Mouse (Mus musculus) midbrain, embryonic 14.5 days (tissue): ENCODE measurements around the gene Jund. TPM values are rescaled to one million over a fixed set of nuclear protein-coding genes. Genes with fewer than 3 reads are reported as not detected.

Experiments
- ATAC-seq: fragments of 200-750 bp; cut with Nextera tagmentation; 2 replicates; pipeline ENCODE4 v1.8.0; 2017; ENCODE audit warnings: moderate number of reproducible peaks, moderate library complexity; ENCODE audit not compliant: low FRiP score, low TSS enrichment
- DNase-seq: peaks from one replicate; pipeline ENCODE4 v3.0.0-alpha.2; 2015
- H3K27ac ChIP-seq: fragments of 300-500 bp; sonication (generic); replicated peaks from 2 replicates; pipeline ENCODE4 v1.5.1; 2014; ENCODE audit warnings: mild to moderate bottlenecking, low read depth, low read length, moderate library complexity
- H3K27me3 ChIP-seq: fragments of 300-500 bp; sonication (generic); 2 replicates; pipeline ENCODE4 v1.6.1; 2014; ENCODE audit warnings: low read length, control low read depth, mixed read lengths; ENCODE audit not compliant: control insufficient read depth, insufficient read depth
- H3K36me3 ChIP-seq: fragments of 300-500 bp; sonication (generic); 2 replicates; pipeline ENCODE4 v1.6.1; 2014; ENCODE audit warnings: low read length, control low read depth; ENCODE audit not compliant: control insufficient read depth, insufficient read depth
- H3K4me1 ChIP-seq: fragments of 300-500 bp; sonication (generic); 2 replicates; pipeline ENCODE4 v1.6.1; 2014; ENCODE audit warnings: mild to moderate bottlenecking, antibody characterized with exemption, low read length, control low read depth; ENCODE audit not compliant: control insufficient read depth, insufficient read depth
- H3K4me2 ChIP-seq: fragments of 300-500 bp; sonication (generic); 2 replicates; pipeline ENCODE4 v1.6.1; 2014; ENCODE audit warnings: mild to moderate bottlenecking, low read length, moderate library complexity
- H3K4me3 ChIP-seq: fragments of 300-500 bp; sonication (generic); replicated peaks from 2 replicates; pipeline ENCODE4 v1.5.1; 2014; ENCODE audit warnings: low read depth, low read length
- H3K9ac ChIP-seq: fragments of 300-500 bp; sonication (generic); replicated peaks from 2 replicates; pipeline ENCODE4 v1.6.1; 2014; ENCODE audit warnings: mild to moderate bottlenecking, low read length, moderate library complexity
- H3K9me3 ChIP-seq: fragments of 300-500 bp; sonication (generic); 2 replicates; pipeline ENCODE4 v1.6.1; 2016; ENCODE audit warnings: low read length, control low read depth, mixed read lengths; ENCODE audit not compliant: control insufficient read depth
- WGBS: fragments of 180-500 bp; shearing (Covaris S2); extraction: QIAGEN DNeasy Blood & Tissue Kit; methylation state at CpG from one replicate; pipeline ENCODE4 v1.1.7; 2014; 5-methylcytosine and 5-hydroxymethylcytosine counted together
- polyA plus RNA-seq: library from polyadenylated mRNA; unstranded; fragments of >200 nt; fragmentation: Nextera tagmentation; extraction: Ambion mirVana; gene quantifications from 2 replicates; pipeline ENCODE4 v1.2.1, GENCODE M21; 2014

Gene Jund
- polyA plus RNA-seq, 1 experiment from 2014 or later = 119 TPM

GRCm38 (mm10) chr8:70737705-70738104, 39.0 kb downstream of the Jund start:
- ATAC-seq = no peak
- WGBS = 72% methylated on average over 5 of the region's 5 CpGs
- H3K27me3 ChIP-seq = peaks cover 6% of the 10 kb centered on the region; the same call in 1 of the 2 replicates

DNA sequence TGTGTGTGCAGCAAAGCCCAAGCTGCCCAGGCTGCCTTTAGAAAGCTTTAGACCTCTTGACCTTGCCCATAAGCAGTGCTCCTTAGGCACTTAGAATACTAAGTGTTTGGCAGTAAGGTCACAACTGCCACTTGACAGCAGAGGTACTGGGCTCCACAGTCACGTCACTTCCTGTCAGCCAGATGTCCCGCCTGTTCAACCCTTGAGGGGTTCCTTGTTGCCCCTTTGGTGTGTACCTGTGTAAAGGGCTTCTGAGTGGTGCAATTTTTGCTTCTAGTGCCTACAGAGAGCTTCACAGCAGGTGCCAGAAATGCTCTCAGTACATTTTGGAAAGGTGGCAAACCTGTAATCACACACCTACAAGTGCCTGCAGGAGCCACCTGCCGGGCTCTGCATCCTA, 39.5 kb downstream of the Jund start:
- DNase-seq = no peak
- H3K4me1 ChIP-seq = 0 out of 2 replicates have a peak, but pooled peaks cover under 1% of the 10 kb centered on the region
- no peak overlapping the region for H3K27ac ChIP-seq
- ATAC-seq = no peak
- H3K4me3 ChIP-seq = no peak overlapping the region
- WGBS = 75% methylated on average over 3 of the region's 3 CpGs
- no peaks in the 10 kb centered on the region for H3K36me3 ChIP-seq
- no peak overlapping the region for H3K4me2 ChIP-seq
- peaks cover 11% of the 10 kb centered on the region for H3K27me3 ChIP-seq
- no peak overlapping the region for H3K9ac ChIP-seq
- H3K9me3 ChIP-seq = no peaks in the 10 kb centered on the region

More at GRCm38 (mm10) chr8:70737705-70738104, 39.0 kb downstream of the Jund start:
- Histone ChIP-seq H3K9ac (no peak overlapping the region), H3K4me1 (no peaks in the 10 kb centered on the region), H3K36me3 (no peaks in the 10 kb centered on the region), H3K27ac (no peak overlapping the region), H3K4me2 (no peak overlapping the region), H3K9me3 (no peaks in the 10 kb centered on the region), H3K4me3 (no peak overlapping the region)
- DNase-seq = no peak

DNA sequence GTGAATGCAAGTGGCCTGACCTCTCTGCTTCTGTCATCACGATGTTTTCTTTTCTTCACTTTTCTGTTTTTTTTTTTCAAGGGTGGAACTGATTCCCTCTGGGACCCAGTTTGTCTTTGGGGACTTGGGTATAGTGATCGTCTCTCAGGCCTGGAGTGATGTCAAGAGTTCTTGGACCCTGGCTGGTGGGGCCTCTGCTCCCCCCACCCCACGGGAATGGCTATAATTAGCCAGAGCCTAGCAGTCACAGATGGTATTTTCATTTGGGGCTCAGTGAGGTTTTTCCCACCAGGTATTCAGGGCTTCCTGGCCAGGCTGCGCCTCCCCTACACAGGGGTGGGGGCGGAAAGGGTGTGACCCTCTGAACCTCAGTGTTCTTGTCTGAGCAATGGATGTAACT, 42.9 kb downstream of the Jund start:
- no peaks in the 10 kb centered on the region for H3K9me3 ChIP-seq
- H3K4me3 ChIP-seq = no peak overlapping the region
- H3K27me3 ChIP-seq = peaks cover 28% of the 10 kb centered on the region
- no peak overlapping the region for H3K27ac ChIP-seq
- WGBS = 67% methylated on average over 5 of the region's 5 CpGs
- no peak overlapping the region for H3K9ac ChIP-seq
- H3K4me2 ChIP-seq = no peak overlapping the region
- DNase-seq (no peak), ATAC-seq (peak; percentile 10; the same call in 1 of the 2 replicates)
- no peaks in the 10 kb centered on the region for H3K36me3 ChIP-seq
- H3K4me1 ChIP-seq = 0 out of 2 replicates have a peak, but pooled peaks cover 3% of the 10 kb centered on the region

DNA sequence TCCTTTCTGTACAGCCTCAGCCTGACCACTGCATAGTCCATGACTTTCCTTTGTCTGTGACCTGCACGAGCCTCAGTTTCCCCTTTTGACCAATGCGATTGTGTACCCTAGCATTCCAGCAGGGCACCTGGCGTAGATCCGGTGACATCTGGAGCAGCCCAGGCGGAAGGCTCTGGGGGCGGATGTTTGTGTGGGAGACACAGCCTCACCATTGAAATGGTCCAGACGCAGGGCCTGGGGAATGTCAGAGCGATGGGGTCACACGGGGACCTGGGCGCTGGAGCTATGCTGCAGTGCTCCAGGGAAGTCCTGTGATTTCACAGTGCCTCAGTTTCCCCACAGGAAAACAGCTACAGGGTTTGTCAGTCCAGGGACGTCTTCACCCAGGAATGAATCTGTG, 43.4 kb downstream of the Jund start:
- DNase-seq (no peak), ATAC-seq (0 out of 2 replicates have a peak, but pooled peaks have one; percentile 39)
- Histone ChIP-seq H3K9ac (no peak overlapping the region), H3K4me3 (no peak overlapping the region), H3K27me3 (peaks cover 28% of the 10 kb centered on the region), H3K36me3 (no peaks in the 10 kb centered on the region), H3K9me3 (no peaks in the 10 kb centered on the region), H3K4me2 (no peak overlapping the region), H3K4me1 (0 out of 2 replicates have a peak, but pooled peaks cover 3% of the 10 kb centered on the region), H3K27ac (no peak overlapping the region)
- WGBS = 81% methylated on average over 11 of the region's 11 CpGs

- 0 out of 2 replicates have a peak, but pooled peaks cover 3% of the 10 kb centered on the region for H3K4me1 ChIP-seq
- no peak overlapping the region for H3K27ac ChIP-seq
- H3K27me3 ChIP-seq = peaks cover 28% of the 10 kb centered on the region
- 2% methylated on average over 37 of the region's 38 CpGs for WGBS
- H3K9ac ChIP-seq = peak overlapping the region; percentile 18
- ATAC-seq (no peak), DNase-seq (no peak)
- H3K4me2 ChIP-seq = peak overlapping the region; percentile 52
- H3K9me3 ChIP-seq = no peaks in the 10 kb centered on the region
- H3K4me3 ChIP-seq = no peak overlapping the region; the same call in 1 of the 2 replicates
- no peaks in the 10 kb centered on the region for H3K36me3 ChIP-seq
These were observed 44.4 kb downstream of the Jund start for GRCm38 (mm10) chr8:70742981-70743655.

DNA sequence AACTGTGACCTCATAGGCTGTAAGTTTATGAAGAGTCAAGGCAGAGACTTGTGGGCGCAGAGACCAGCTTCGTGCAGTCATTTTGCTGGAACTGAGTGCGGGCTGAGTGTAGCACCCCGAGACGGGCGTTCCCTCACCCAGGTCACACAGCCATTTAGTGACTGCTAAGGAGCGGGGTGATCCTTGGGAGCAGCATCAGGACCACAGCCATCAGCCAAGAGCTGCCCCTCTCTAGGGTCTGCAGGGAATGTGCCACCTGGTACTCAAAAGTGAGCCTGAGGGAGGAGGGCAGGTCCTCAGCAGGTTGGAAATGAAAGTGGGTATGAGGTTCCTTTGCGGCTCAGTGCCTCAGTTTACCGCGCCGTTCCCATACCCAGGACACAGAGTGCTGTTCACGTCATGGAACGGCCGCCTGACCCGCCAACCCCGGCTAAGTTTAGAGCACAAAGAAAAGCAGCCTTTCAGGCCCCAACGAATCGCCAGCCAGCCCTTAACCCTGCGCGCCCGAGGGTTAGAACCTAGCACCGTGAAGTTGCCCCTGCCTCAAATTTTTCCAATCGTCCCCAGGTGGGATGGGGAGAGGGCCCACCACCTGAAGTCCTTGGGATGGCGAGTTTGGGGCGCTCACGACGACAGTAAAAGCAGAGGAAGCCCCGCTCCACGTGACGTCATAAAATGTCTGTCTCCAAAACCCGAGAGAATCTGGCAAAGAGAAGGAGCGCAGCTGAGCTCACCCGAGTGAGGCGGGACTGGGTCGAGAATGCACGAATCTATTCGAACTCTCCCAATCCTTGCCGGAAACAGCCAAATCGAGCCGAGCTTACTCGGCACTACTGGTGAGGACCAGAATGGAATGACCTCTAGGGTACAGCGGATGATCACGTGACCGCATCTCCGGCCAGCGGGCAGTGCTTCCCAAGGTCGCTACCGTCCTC, 45.2 kb downstream of the Jund start:
- Histone ChIP-seq H3K36me3 (no peaks in the 10 kb centered on the region), H3K27me3 (peaks cover 28% of the 10 kb centered on the region), H3K27ac (no peak overlapping the region), H3K9me3 (no peaks in the 10 kb centered on the region), H3K4me1 (0 out of 2 replicates have a peak, but pooled peaks cover 3% of the 10 kb centered on the region), H3K4me2 (peak overlapping the region; percentile 52), H3K9ac (peak overlapping the region; percentile 34), H3K4me3 (peak overlapping the region; percentile 29)
- DNase-seq = peak; percentile 60
- ATAC-seq = no peak; the same call in 1 of the 2 replicates
- WGBS = 6% methylated on average over 48 of the region's 48 CpGs

GRCm38 (mm10) chr8:70744806-70745205, 46.1 kb downstream of the Jund start:
- ATAC-seq (no peak), DNase-seq (no peak)
- 59% methylated on average over 11 of the region's 11 CpGs for WGBS
- no peak overlapping the region for H3K27ac ChIP-seq
- peak overlapping the region; percentile 52; the same call in 1 of the 2 replicates for H3K4me2 ChIP-seq
- H3K4me1 ChIP-seq = 0 out of 2 replicates have a peak, but pooled peaks cover 3% of the 10 kb centered on the region
- no peaks in the 10 kb centered on the region for H3K9me3 ChIP-seq
- peaks cover 28% of the 10 kb centered on the region for H3K27me3 ChIP-seq
- H3K4me3 ChIP-seq = no peak overlapping the region
- H3K9ac ChIP-seq = no peak overlapping the region
- H3K36me3 ChIP-seq = no peaks in the 10 kb centered on the region

GRCm38 (mm10) chr8:70745691-70746220, 47.0 kb downstream of the Jund start:
- ATAC-seq (no peak), DNase-seq (no peak)
- no peak overlapping the region for H3K4me3 ChIP-seq
- H3K36me3 ChIP-seq = no peaks in the 10 kb centered on the region
- no peaks in the 10 kb centered on the region for H3K9me3 ChIP-seq
- peaks cover 28% of the 10 kb centered on the region for H3K27me3 ChIP-seq
- no peak overlapping the region for H3K9ac ChIP-seq
- H3K4me2 ChIP-seq = no peak overlapping the region
- H3K4me1 ChIP-seq = 0 out of 2 replicates have a peak, but pooled peaks cover 3% of the 10 kb centered on the region
- 53% methylated on average over 19 of the region's 19 CpGs for WGBS
- no peak overlapping the region for H3K27ac ChIP-seq
